Mouse (Mus musculus): ENCODE data around the gene Psmc6.

The Psmc6 gene

GRCm38 (mm10) chr14:45350931-45351859, 21.6 kb downstream of the Psmc6 start, which contains the start of gene Styx:
Gene Styx (plus strand): TSS chr14:45351093.
- peak; percentile 93 for DNase-seq (ENCODE audit: low read depth, low spot score)

GRCm38 (mm10) chr14:45364211-45365195, 34.9 kb downstream of the Psmc6 start:
- no peak for DNase-seq (ENCODE audit: low read depth, low spot score)

GRCm38 (mm10) chr14:45365196-45365587, 35.6 kb downstream of the Psmc6 start:
- no peak for DNase-seq (ENCODE audit: low read depth, low spot score)

- DNase-seq (ENCODE audit: low read depth, low spot score) = no peak
Observed at GRCm38 (mm10) chr14:45378771-45379170, 49.2 kb downstream of the Psmc6 start.

DNA sequence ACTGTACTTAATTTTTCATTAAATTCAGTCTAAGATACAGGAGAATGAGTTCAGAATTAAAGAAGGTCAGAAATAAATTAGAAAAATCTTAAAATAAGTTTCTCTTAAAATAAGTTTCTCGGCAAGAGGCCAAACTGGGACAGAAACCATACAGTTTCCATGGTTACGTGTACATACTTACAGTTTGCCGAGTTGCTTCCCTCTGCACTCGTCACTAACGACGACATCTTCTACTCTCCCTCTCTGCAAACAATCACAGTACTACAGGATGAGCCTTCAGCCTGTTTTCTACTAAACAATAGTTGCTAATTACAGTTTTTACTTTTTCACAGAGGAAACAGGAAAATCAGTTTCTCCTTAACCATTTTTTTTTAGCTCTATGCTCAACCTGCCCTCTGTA, 51.2 kb downstream of the Psmc6 start:
- no peak for DNase-seq (ENCODE audit: low read depth, low spot score)

GRCm38 (mm10) chr14:45382912-45383311, 53.3 kb downstream of the Psmc6 start:
- peak; percentile 24 for DNase-seq (ENCODE audit: low read depth, low spot score)

- DNase-seq (ENCODE audit: low read depth, low spot score) = no peak
Observed at GRCm38 (mm10) chr14:45385596-45385995, 56.0 kb downstream of the Psmc6 start.

DNA sequence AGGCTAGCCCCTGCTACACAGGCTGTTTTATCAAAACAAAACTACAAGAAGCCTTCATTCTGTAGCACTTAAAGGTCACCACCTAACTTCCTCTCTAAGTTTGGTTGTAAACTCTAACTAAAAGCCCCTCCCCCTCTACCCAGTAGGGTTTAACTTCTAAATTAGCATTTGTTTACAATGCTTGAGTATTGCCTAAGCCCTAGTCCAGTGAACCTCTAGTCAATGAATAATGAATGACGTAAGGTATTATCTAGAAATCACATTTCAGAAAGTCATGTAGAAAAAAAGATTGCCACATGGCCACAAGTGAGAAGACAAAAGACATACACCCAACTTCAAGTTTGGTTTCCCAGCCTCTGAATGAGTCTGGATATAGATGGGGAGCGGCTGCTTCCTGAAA, 57.9 kb downstream of the Psmc6 start:
- no peak for DNase-seq (ENCODE audit: low read depth, low spot score)

GRCm38 (mm10) chr14:45388345-45389181, 59.0 kb downstream of the Psmc6 start:
- peak; percentile 88 for DNase-seq (ENCODE audit: low read depth, low spot score)

- DNase-seq (ENCODE audit: low read depth, low spot score) = no peak
Observed at GRCm38 (mm10) chr14:45389194-45389593, 59.6 kb downstream of the Psmc6 start.

All from CD4-positive helper T cell, adult 2 months (primary cell).